ENCODE assay signal across 8 mouse cellular contexts in the genomic region with DNA sequence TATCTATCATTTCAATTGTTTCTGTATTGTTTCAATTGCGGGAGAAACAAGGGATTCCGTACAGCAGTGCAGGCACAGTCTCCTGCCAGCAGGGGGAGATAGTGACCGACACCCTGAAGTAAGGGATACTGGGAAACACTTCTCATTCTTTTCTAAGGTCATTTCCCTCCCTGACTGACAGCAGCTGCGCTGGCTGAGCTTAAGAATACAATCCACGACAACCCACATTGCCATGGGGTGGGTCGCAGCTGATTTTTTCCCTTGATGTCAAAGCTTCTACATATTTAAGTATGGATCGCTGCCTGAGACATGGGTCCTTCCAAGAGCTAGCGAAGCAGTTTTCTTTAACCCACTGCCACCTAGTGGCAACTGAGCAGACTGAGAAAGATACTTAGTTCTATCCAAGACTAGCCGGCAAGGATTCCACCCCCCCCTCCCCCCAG. TPM values are rescaled to one million over a fixed set of nuclear protein-coding genes. Genes with fewer than 3 reads are reported as not detected.
DNase-seq lines count a peak whose midpoint lies in the region; ATAC-seq and TF ChIP-seq lines count a peak whose summit lies in the region.

No protein-coding gene starts in this region.

- peak; percentile 37 for ATAC-seq in embryonic facial prominence, embryonic 12.5 days (ENCODE audit: insufficient number of reproducible peaks, insufficient read depth, low FRiP score, low TSS enrichment)
- ATAC-seq in limb, embryonic 11.5 days (ENCODE audit: insufficient number of reproducible peaks, low FRiP score, low TSS enrichment, low read depth), result peak; percentile 77; the same call in 1 of the 2 replicates
- ATAC-seq in midbrain, embryonic 13.5 days, result peak; percentile 86

- WGBS in embryonic facial prominence, embryonic 12.5 days, result 1% methylated on average over 9 of the region's 9 CpGs
- WGBS in limb, embryonic 11.5 days, result 0% methylated on average over 9 of the region's 9 CpGs
- WGBS in midbrain, embryonic 13.5 days, result 0% methylated on average over 9 of the region's 9 CpGs
- whole genome bisulfite sequencing in small intestine, adult 2 months, result under 1% methylated on average over 9 of the region's 9 CpGs

- peak; percentile 91 for DNase-seq in 416B (ENCODE audit: low read depth)
- DNase-seq in adrenal gland, postnatal 36 days, result peak; percentile 77 to 82
- peak; percentile 79 to 91 for DNase-seq in heart, adult 18-20 months
- DNase-seq in kidney, adult 18-20 months, result peak; percentile 85
- peak; percentile 86 for DNase-seq in limb, embryonic 11.5 days (ENCODE audit: low spot score)

- H3K36me3 ChIP-seq in embryonic facial prominence, embryonic 12.5 days, result peaks cover 8% of the 10 kb centered on the region; the same call in 1 of the 2 replicates
- no peaks in the 10 kb centered on the region for H3K36me3 ChIP-seq in limb, embryonic 11.5 days (ENCODE audit: control insufficient read depth, insufficient read depth, low read length)
- H3K36me3 ChIP-seq in midbrain, embryonic 13.5 days, result peaks cover 17% of the 10 kb centered on the region
- H3K36me3 ChIP-seq in small intestine, adult 2 months (ENCODE audit: control insufficient read depth, insufficient read depth, low read length), result peaks cover 5% of the 10 kb centered on the region; the same call in 1 of the 2 replicates

- TF ChIP-seq POLR2A in small intestine, adult 2 months (IDR thresholded peaks at IDR 0.05; ENCODE audit: low read depth, low read length), result no peak

- peak overlapping the region; percentile 20; the same call in 1 of the 2 replicates for H3K9ac ChIP-seq in embryonic facial prominence, embryonic 12.5 days
- peak overlapping the region; percentile 50 for H3K9ac ChIP-seq in limb, embryonic 11.5 days (ENCODE audit: low read length)
- peak overlapping the region; percentile 50 for H3K9ac ChIP-seq in midbrain, embryonic 13.5 days (replicated peaks)

- TF ChIP-seq CTCF in small intestine, adult 2 months (IDR thresholded peaks at IDR 0.05; ENCODE audit: extremely low read depth, insufficient read length, insufficient replicate concordance, low read depth, low read length), result peak; percentile 99; the same call in 1 of the 2 replicates

- peak overlapping the region; percentile 31 for H3K4me3 ChIP-seq in embryonic facial prominence, embryonic 12.5 days
- H3K4me3 ChIP-seq in limb, embryonic 11.5 days (ENCODE audit: low read depth, low read length), result peak overlapping the region; percentile 26
- peak overlapping the region; percentile 37 for H3K4me3 ChIP-seq in midbrain, embryonic 13.5 days (replicated peaks)
- H3K4me3 ChIP-seq in small intestine, adult 2 months (ENCODE audit: low read depth, low read length), result peak overlapping the region; percentile 51

- peak overlapping the region; percentile 48 for H3K4me2 ChIP-seq in embryonic facial prominence, embryonic 12.5 days (replicated peaks)
- H3K4me2 ChIP-seq in limb, embryonic 11.5 days (ENCODE audit: low read depth, severe bottlenecking), result peak overlapping the region; percentile 46
- H3K4me2 ChIP-seq in midbrain, embryonic 13.5 days (replicated peaks), result peak overlapping the region; percentile 53

- no peak overlapping the region for H3K27ac ChIP-seq in embryonic facial prominence, embryonic 12.5 days
- H3K27ac ChIP-seq in limb, embryonic 11.5 days (replicated peaks; ENCODE audit: low read depth, low read length), result no peak overlapping the region
- peak overlapping the region; percentile 77 for H3K27ac ChIP-seq in midbrain, embryonic 13.5 days
- no peak overlapping the region for H3K27ac ChIP-seq in small intestine, adult 2 months (ENCODE audit: insufficient read depth, low read depth, low read length)

- no peaks in the 10 kb centered on the region for H3K27me3 ChIP-seq in embryonic facial prominence, embryonic 12.5 days
- no peaks in the 10 kb centered on the region for H3K27me3 ChIP-seq in limb, embryonic 11.5 days (ENCODE audit: control insufficient read depth, insufficient read depth, low read length)
- no peaks in the 10 kb centered on the region for H3K27me3 ChIP-seq in midbrain, embryonic 13.5 days
- H3K27me3 ChIP-seq in small intestine, adult 2 months (ENCODE audit: control insufficient read depth, insufficient read depth, low read length), result no peaks in the 10 kb centered on the region

- 0 out of 2 replicates have a peak, but pooled peaks cover under 1% of the 10 kb centered on the region for H3K4me1 ChIP-seq in embryonic facial prominence, embryonic 12.5 days
- H3K4me1 ChIP-seq in limb, embryonic 11.5 days (ENCODE audit: control insufficient read depth, insufficient read depth, low read length), result peaks cover 6% of the 10 kb centered on the region; the same call in 1 of the 2 replicates
- H3K4me1 ChIP-seq in midbrain, embryonic 13.5 days (replicated peaks), result peaks cover 27% of the 10 kb centered on the region
- no peaks in the 10 kb centered on the region for H3K4me1 ChIP-seq in small intestine, adult 2 months (ENCODE audit: control insufficient read depth, insufficient read depth, insufficient read length, low read length)

- no peaks in the 10 kb centered on the region for H3K9me3 ChIP-seq in embryonic facial prominence, embryonic 12.5 days
- no peaks in the 10 kb centered on the region for H3K9me3 ChIP-seq in limb, embryonic 11.5 days (ENCODE audit: control insufficient read depth, low read length)
- no peaks in the 10 kb centered on the region for H3K9me3 ChIP-seq in midbrain, embryonic 13.5 days

RNA-seq across cellular contexts. Expression of a gene that starts 18.1 kb away (rescaled TPM):
- total RNA-seq in adrenal gland, postnatal 36 days (2021), result 10 to 100 TPM; 12.8 to 16.7 TPM
- polyA plus RNA-seq in embryonic facial prominence, embryonic 12.5 days (2016; fragmentation: Nextera tagmentation; extraction: Ambion mirVana), result 9.3 and 11.0 TPM in 2 replicates
- 1 to 10 TPM; 3.4 to 4.1 TPM for total RNA-seq in heart, adult 18-20 months (2021)
- 8.0 and 9.6 TPM in 2 replicates for polyA plus RNA-seq in limb, embryonic 11.5 days (2014; fragmentation: Nextera tagmentation; extraction: Ambion mirVana)
- 15.7 and 16.9 TPM in 2 replicates for polyA plus RNA-seq in midbrain, embryonic 13.5 days (2015; fragmentation: Nextera tagmentation; extraction: Ambion mirVana)
- polyA plus RNA-seq in small intestine, adult 2 months (2012; rRNA removed), result 2.1 and 3.1 TPM in 2 replicates

RNA-seq across cellular contexts. Expression of a gene that starts 28.6 kb away (rescaled TPM):
- 10 to 100 TPM; 14.6 to 18.2 TPM for total RNA-seq in adrenal gland, postnatal 36 days (2021)
- polyA plus RNA-seq in embryonic facial prominence, embryonic 12.5 days (2016; fragmentation: Nextera tagmentation; extraction: Ambion mirVana), result 12.8 and 13.5 TPM in 2 replicates
- 1 to 10 TPM; 4.4 to 4.9 TPM for total RNA-seq in heart, adult 18-20 months (2021)
- polyA plus RNA-seq in limb, embryonic 11.5 days (2014; fragmentation: Nextera tagmentation; extraction: Ambion mirVana), result 12.1 and 14.3 TPM in 2 replicates
- polyA plus RNA-seq in midbrain, embryonic 13.5 days (2015; fragmentation: Nextera tagmentation; extraction: Ambion mirVana), result 12.3 and 13.8 TPM in 2 replicates
- 1.6 and 2.4 TPM in 2 replicates for polyA plus RNA-seq in small intestine, adult 2 months (2012; rRNA removed)

RNA-seq across cellular contexts. Expression of a gene that starts 53.4 kb away (rescaled TPM):
- under 1 TPM in 1 of 2 experiments, not detected in 1; 0.36 TPM for total RNA-seq in adrenal gland, postnatal 36 days (2021)
- polyA plus RNA-seq in embryonic facial prominence, embryonic 12.5 days (2016; fragmentation: Nextera tagmentation; extraction: Ambion mirVana), result 0.33 and 0.43 TPM in 2 replicates
- under 1 TPM in 1 of 2 experiments, not detected in 1; 0.13 TPM for total RNA-seq in heart, adult 18-20 months (2021)
- polyA plus RNA-seq in limb, embryonic 11.5 days (2014; fragmentation: Nextera tagmentation; extraction: Ambion mirVana), result 0.20 and 0.23 TPM in 2 replicates
- polyA plus RNA-seq in midbrain, embryonic 13.5 days (2015; fragmentation: Nextera tagmentation; extraction: Ambion mirVana), result 0.05 TPM in 1 of 2 replicates, not detected in the other
- polyA plus RNA-seq in small intestine, adult 2 months (2012; rRNA removed), result 0.11 and 0.17 TPM in 2 replicates
